Mouse (Mus musculus) small intestine, adult 2 months (tissue): ENCODE data around the gene Kif18a.

Source experiments
- CTCF ChIP-seq: fragments of 200-500 bp; IDR thresholded peaks from 2 replicates; pipeline ENCODE4 v1.5.1; 2012; ENCODE audit warnings: low read depth, mild to moderate bottlenecking, control low read depth, inconsistent platforms, low read length, moderate library complexity, mixed read lengths; ENCODE audit not compliant: insufficient replicate concordance, insufficient read length; ENCODE audit errors: extremely low read depth
- POLR2A ChIP-seq: fragments of 200-500 bp; IDR thresholded peaks from 2 replicates; pipeline ENCODE4 v1.6.1; 2012; ENCODE audit warnings: low read depth, mild to moderate bottlenecking, control low read depth, inconsistent platforms, low read length, moderate library complexity

DNA sequence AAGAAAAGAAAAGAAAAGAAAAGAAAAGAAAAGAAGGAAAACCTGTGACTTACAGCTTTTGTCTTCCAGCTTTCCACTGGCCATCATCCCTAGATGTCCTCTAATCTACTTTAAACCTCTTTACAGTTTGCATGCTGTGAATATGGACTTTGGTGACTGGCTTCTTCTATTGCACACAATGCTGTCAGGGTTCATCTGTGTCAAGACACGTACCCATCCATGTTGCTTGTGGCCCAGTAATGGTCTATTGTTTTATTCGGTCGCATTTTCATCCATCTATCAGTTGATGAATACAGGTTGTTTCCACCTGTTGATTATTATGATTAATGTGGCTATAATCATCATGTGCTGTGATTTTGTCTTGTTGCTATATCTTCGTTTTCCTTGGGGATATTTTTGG is 46.7 kb upstream of the Kif18a start:
- TF ChIP-seq CTCF (no peak), POLR2A (no peak)
